Mouse (Mus musculus): ENCODE measurements around the gene Jsrp1. TPM values are rescaled to one million over a fixed set of nuclear protein-coding genes. Genes with fewer than 3 reads are reported as not detected.
A peak's percentile ranks its signal among the peaks of the same experiment; 100 is the strongest.
"Not testable (repeated sequence)": the region's sequence is repeated elsewhere in the genome, so short reads cannot be mapped to it uniquely, and the experiment has no call there.

Gene Jsrp1
- polyA plus RNA-seq, 1 experiment from 2014 or later: 1.0 TPM

DNA sequence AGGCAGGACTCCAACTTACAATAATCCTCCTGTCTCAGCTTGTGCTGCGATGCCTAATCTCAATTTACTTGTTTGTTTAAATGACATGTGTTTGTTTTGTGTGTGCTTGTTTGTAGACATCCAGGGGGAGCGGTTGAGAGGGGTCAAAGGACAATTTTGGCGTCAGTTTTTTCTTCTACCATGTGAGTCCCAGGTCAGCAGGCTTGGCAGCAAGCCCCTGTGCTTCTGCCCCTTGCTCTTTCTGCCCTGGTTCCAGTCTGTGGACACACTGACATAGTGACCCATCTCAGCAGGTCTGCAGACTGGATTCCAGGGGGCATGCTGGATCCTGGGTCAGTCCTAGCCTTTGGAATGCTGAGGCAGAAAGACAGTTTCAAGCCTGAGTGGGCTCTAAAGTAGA lies 6.1 kb upstream of the Jsrp1 start:
- Histone ChIP-seq H3K4me1 (no peaks in the 10 kb centered on the region), H3K9me3 (no peaks in the 10 kb centered on the region), H3K4me3 (replicated peaks) (no peak overlapping the region), H3K36me3 (no peaks in the 10 kb centered on the region), H3K27me3 (replicated peaks) (no peaks in the 10 kb centered on the region), H3K4me2 (no peak overlapping the region), H3K27ac (peak overlapping the region; percentile 42; the same call in 1 of the 2 replicates), H3K9ac (no peak overlapping the region)
- no peak for ATAC-seq (ENCODE audit: insufficient read depth, low FRiP score, low read depth)
- 25% methylated on average over 3 of the region's 3 CpGs for WGBS

DNA sequence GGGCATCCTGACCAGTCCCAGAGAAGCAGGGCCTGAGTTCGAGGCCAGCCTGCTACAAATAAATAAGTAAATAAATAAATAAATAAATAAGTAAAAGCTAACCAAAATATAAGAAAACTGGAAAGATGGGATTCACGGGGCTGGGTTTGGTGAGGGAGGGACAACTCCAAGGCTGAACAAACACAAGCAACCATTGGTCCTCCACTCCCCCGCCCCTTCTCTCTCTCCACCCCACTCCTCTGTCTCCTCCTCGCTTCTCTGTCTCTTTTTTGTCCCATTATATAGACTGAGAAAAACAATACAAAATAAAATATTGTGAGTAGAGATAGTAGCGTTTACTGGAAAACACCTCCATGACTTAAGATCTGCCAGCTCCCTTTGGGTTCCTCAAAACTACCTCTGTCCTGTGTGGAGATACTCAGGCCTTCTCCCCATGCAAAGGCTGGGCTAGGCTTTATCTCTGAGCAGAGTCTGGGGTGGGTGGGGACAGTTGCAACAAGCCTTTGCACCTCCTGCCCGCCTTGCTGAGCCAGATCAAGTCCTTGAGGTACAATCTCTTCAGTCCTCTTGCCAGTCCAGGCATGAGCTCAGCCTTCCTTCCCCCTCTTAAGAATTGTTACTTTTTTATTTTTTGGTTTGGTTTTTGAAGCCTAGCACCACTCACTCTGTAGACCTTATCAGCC lies 5.4 kb upstream of the Jsrp1 start:
- no peaks in the 10 kb centered on the region for H3K27me3 ChIP-seq (replicated peaks)
- 47% methylated on average over 6 of the region's 6 CpGs for WGBS
- peak; percentile 86 for ATAC-seq (ENCODE audit: insufficient read depth, low FRiP score, low read depth)

DNA sequence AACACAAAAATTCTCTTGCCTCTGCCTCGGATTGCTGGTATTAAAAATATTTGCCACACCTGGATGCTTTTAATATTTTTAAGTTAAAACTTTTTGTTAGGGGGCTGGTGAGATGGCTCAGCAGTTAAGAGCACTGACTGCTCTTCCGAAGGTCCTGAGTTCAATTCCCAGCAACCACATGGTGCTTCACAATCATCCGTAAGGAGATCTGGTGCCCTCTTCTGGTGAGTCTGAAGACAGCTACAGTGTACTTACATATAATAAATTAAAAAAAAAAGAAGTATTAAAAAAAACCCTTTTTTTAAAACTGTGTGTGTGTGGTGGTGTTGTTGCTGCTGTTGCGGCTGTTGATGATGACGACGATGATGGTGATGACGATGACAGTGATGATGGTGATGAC lies 4.7 kb upstream of the Jsrp1 start:
- WGBS: 83% methylated on average over 7 of the region's 7 CpGs
- not testable (repeated sequence) for H3K4me3 ChIP-seq (replicated peaks); H3K4me1 ChIP-seq; H3K27ac ChIP-seq; H3K9me3 ChIP-seq; H3K27me3 ChIP-seq (replicated peaks); H3K36me3 ChIP-seq; H3K4me2 ChIP-seq; H3K9ac ChIP-seq; ATAC-seq (ENCODE audit: insufficient read depth, low FRiP score, low read depth)

More for the DNA sequence above, 5.4 kb upstream of the Jsrp1 start:
- H3K9me3 ChIP-seq: no peaks in the 10 kb centered on the region
- H3K4me3 ChIP-seq (replicated peaks): no peak overlapping the region
- no peaks in the 10 kb centered on the region for H3K4me1 ChIP-seq
- H3K36me3 ChIP-seq: no peaks in the 10 kb centered on the region
- H3K4me2 ChIP-seq: no peak overlapping the region
- H3K27ac ChIP-seq: peak overlapping the region; percentile 42; the same call in 1 of the 2 replicates
- H3K9ac ChIP-seq: no peak overlapping the region

DNA sequence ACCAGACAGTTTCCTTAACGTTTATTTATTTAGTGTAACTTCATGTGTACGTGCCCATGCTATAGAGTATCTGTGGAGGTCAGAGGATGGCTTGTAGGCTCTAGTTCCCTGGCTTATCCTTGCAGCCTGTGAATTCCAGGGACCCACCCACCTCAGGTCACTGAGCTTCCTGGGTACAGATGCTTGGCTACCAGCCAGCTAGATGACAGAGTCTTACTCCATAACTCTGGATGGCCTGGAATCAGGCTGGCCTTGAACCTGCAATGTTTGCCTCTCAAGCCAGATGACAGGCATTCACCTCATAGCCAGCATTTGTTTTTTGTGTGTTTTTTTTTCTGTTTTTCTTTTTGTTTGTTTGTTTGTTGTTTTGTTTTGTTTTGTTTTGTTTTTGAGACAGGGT lies 3.9 kb upstream of the Jsrp1 start:
- H3K4me2 ChIP-seq: no peak overlapping the region

DNA sequence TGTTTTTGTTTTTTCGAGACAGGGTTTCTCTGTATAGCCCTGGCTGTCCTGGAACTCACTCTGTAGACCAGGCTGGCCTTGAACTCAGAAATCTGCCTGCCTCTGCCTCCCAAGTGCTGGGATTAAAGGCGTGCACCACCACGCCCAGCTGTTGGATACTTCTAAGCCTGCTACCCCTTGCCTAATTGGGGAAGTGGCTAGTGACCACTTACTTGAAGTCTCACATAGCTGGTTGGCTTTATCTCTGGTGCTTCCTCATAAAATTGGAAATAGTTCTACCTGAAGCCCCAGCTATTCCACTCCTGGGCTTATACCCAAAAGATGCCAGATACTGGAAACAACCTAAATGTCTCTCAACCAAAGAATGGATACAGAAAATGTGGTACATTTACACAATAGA lies 3.0 kb upstream of the Jsrp1 start:
- H3K4me3 ChIP-seq (replicated peaks); H3K36me3 ChIP-seq; H3K4me1 ChIP-seq; H3K9me3 ChIP-seq; H3K4me2 ChIP-seq; H3K27ac ChIP-seq; H3K27me3 ChIP-seq (replicated peaks); ATAC-seq (ENCODE audit: insufficient read depth, low FRiP score, low read depth); H3K9ac ChIP-seq: not testable (repeated sequence)
- WGBS: 76% methylated on average over 3 of the region's 3 CpGs

More for the DNA sequence above, 3.9 kb upstream of the Jsrp1 start:
- Histone ChIP-seq H3K4me3 (replicated peaks) (no peak overlapping the region), H3K9me3 (no peaks in the 10 kb centered on the region), H3K4me1 (no peaks in the 10 kb centered on the region), H3K9ac (no peak overlapping the region), H3K27me3 (replicated peaks) (no peaks in the 10 kb centered on the region), H3K36me3 (no peaks in the 10 kb centered on the region), H3K27ac (no peak overlapping the region)
- ATAC-seq (ENCODE audit: insufficient read depth, low FRiP score, low read depth): no peak
- WGBS: 69% methylated on average over 2 of the region's 2 CpGs

DNA sequence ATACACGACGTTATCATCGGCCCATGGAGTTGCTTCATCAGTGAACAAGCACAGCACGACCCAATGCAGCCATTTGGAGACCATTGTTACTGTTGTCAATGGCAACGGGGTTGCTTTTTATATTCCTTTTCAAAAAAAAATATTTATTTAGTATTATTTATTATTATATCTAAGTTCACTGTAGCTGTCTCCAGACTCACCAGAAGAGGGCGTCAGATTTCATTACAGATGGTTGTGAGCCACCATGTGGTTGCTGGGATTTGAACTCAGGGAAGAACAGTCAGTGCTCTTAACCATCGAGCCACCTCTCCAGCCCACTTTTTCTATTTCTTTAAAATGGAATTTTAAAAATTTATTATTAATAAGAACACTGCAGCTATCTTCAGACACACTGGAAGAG lies 1.5 kb upstream of the Jsrp1 start:
- 64% methylated on average over 7 of the region's 7 CpGs for WGBS

DNA sequence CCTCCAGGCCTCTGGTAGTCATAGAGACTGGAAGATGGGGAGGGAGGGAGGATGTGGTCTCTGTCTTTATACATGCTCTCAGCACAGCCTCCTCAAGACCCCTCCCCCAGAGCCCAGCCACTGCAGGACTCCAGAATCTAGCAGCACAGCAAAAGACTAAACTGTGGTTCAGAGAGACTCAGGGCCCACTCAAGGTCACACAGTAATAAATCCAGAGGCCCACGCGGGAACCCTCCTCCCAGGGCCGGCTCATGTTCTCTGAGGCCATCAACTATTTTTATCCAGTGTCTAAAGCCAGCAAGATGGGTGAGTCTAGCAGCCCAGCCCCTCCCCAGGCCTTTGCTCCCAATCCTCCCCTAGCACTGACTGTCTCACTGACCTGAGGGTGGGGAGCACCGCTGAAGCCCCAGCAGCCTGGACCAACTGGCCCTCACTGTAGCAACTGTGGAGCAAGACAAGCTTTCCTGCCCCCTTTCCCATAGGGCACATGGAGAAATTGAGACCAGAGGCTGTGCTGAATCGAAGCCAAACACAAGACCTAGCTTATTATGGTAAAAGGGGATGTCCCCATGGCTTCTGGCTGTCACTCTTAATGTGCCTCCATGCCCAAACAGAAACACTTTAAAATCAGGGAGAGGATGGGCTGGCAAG lies 782 bp downstream of the Jsrp1 start:
- Histone ChIP-seq H3K9me3 (no peaks in the 10 kb centered on the region), H3K4me2 (no peak overlapping the region), H3K9ac (no peak overlapping the region), H3K36me3 (no peaks in the 10 kb centered on the region), H3K4me1 (peaks cover 25% of the 10 kb centered on the region), H3K27ac (no peak overlapping the region), H3K27me3 (replicated peaks) (peaks cover 22% of the 10 kb centered on the region; the same call in 1 of the 2 replicates), H3K4me3 (replicated peaks) (no peak overlapping the region)
- ATAC-seq (ENCODE audit: insufficient read depth, low FRiP score, low read depth): no peak
- 40% methylated on average over 5 of the region's 5 CpGs for WGBS

More for the DNA sequence above, 1.5 kb upstream of the Jsrp1 start:
- Histone ChIP-seq H3K27ac (no peak overlapping the region), H3K36me3 (no peaks in the 10 kb centered on the region), H3K9ac (no peak overlapping the region), H3K4me2 (no peak overlapping the region), H3K9me3 (no peaks in the 10 kb centered on the region), H3K4me1 (0 out of 2 replicates have a peak, but pooled peaks cover 5% of the 10 kb centered on the region), H3K27me3 (replicated peaks) (0 out of 2 replicates have a peak, but pooled peaks cover 8% of the 10 kb centered on the region), H3K4me3 (replicated peaks) (no peak overlapping the region)
- no peak for ATAC-seq (ENCODE audit: insufficient read depth, low FRiP score, low read depth)

DNA sequence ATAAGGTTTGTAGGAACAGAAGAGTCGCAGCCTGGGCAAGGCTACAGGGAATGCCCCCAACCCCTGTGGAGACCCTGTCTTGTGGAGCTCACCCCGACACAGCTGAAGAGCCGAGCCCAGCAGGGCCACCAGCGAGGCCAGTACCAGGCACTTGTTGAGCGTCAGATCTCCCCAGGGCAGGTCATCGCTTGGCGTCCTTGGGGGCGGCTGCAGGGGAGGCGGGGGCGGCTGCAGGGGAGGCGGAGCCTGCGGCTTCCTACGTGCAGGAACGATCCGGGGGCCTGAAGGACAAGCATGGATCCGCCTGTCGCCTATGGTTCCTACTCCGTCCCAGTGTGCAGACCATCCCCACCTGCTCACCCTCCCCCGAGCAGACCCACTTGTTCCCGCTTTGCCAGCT lies 3.2 kb downstream of the Jsrp1 start:
- H3K9ac ChIP-seq: no peak overlapping the region
- H3K36me3 ChIP-seq: peaks cover under 1% of the 10 kb centered on the region; the same call in 1 of the 2 replicates
- H3K9me3 ChIP-seq: no peaks in the 10 kb centered on the region
- peaks cover 22% of the 10 kb centered on the region; the same call in 1 of the 2 replicates for H3K27me3 ChIP-seq (replicated peaks)
- no peak overlapping the region for H3K27ac ChIP-seq
- peaks cover 42% of the 10 kb centered on the region for H3K4me1 ChIP-seq
- no peak for ATAC-seq (ENCODE audit: insufficient read depth, low FRiP score, low read depth)
- peak overlapping the region; percentile 27 for H3K4me2 ChIP-seq
- WGBS: 9% methylated on average over 20 of the region's 20 CpGs
- H3K4me3 ChIP-seq (replicated peaks): no peak overlapping the region

DNA sequence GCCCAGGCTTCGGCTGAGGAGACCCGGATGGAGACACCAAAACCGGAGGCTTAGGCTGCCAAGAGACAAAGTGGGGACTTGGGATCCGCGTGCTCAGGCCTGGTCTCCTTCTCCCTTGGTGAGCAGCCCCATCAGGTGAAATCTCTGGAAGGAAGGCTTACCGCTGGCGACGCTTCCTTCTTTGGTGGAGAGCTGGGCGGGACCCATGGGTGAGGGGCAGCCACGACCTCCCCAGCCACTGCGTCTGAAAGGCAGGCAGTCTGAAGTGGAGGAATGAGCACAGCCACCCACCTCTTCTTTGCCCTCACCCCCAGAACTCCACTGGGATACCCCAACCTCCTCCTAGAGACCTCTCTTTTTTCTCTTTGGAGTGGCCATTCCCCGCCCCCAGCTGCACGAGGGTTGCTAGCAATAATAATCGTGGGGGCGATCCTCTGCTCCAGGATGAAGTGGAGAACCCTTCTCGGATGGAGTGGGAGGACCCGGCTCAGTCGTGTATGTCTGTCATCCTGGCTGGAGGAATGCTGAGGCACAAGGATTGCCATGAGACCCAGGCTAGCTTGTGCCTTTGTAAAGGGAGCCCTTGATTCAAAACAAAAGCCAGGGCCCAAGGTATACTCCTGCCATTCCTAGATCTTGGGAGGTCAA lies 4.2 kb downstream of the Jsrp1 start:
- Histone ChIP-seq H3K4me1 (peaks cover 45% of the 10 kb centered on the region), H3K4me2 (peak overlapping the region; percentile 92), H3K9ac (0 out of 2 replicates have a peak overlapping the region, but pooled peaks have one; percentile 16), H3K36me3 (peaks cover 11% of the 10 kb centered on the region), H3K27me3 (replicated peaks) (peaks cover 22% of the 10 kb centered on the region; the same call in 1 of the 2 replicates), H3K4me3 (replicated peaks) (peak overlapping the region; percentile 13), H3K9me3 (no peaks in the 10 kb centered on the region), H3K27ac (no peak overlapping the region)
- WGBS: 13% methylated on average over 17 of the region's 18 CpGs
- no peak for ATAC-seq (ENCODE audit: insufficient read depth, low FRiP score, low read depth)

DNA sequence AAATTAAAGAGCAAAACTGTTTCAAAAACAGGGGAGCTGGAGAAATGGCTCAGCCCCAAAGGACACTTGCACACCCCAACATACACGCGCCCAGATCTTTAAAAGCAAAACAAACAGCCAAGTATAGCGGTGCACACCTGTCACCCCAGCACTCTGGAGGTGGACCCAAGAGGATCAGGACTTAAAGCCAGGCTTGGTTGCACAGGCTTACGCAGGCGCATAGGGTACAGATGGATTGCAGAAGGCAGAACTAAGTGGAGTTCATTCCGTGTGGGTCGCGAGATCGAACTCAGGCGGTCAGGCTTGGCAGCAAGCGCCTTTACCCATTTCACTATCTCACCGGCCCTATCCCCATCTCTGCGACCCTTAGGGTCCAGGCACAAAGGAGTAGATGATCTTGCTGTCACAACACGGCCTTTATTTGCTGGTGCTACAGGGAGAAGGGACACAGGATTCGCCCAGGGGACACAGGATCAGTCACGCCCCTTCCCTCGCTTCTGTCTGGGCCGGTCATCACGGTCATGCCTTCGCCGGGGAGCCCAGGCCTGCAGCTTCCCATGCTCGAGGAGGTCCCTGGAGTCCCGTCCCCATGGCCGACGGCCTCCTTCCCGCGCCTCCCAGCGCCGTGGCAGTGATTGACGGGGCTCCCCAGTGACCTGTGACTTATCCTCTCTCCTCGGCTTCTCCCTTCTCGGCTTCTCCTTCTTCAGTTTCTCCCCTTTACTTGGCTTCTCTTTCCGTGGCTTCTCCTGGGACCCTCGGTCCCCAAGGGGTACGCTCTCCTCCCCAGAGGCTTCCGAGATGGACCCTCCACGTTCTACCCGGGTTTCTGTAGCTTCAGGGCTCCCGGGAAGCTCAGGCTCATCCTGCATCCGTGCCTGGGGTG lies 5.0 kb downstream of the Jsrp1 start:
- Histone ChIP-seq H3K36me3 (peaks cover 18% of the 10 kb centered on the region), H3K4me2 (peak overlapping the region; percentile 92), H3K4me3 (replicated peaks) (peak overlapping the region; percentile 13), H3K9ac (0 out of 2 replicates have a peak overlapping the region, but pooled peaks have one; percentile 16), H3K27ac (no peak overlapping the region), H3K27me3 (replicated peaks) (peaks cover 22% of the 10 kb centered on the region; the same call in 1 of the 2 replicates), H3K4me1 (peaks cover 45% of the 10 kb centered on the region), H3K9me3 (no peaks in the 10 kb centered on the region)
- WGBS: 23% methylated on average over 40 of the region's 40 CpGs
- no peak for ATAC-seq (ENCODE audit: insufficient read depth, low FRiP score, low read depth)

DNA sequence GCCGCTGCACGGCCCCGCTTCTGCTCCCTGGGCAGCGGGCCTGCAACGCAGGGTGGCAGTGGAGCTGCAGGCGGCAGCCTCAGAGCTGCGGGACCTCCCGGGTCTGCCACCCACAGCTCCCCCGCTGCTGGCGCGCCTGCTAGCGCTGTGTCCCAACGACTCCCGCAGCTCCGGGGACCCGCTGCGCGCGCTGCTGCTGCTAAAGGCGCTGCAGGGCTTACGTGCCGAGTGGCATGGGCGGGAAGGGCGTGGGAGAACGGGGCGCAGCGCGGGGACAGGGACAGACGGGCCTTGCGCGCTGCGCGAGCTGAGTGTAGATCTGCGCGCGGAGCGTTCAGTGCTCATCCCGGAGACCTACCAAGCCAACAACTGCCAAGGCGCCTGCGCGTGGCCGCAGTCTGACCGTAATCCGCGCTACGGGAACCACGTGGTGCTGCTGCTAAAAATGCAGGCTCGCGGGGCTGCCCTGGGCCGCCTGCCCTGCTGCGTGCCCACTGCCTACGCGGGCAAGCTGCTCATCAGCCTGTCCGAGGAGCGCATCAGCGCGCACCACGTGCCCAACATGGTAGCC lies 6.2 kb downstream of the Jsrp1 start:
- WGBS: under 1% methylated on average over 53 of the region's 58 CpGs
- Histone ChIP-seq H3K27ac (peak overlapping the region; percentile 78), H3K27me3 (replicated peaks) (peaks cover 22% of the 10 kb centered on the region; the same call in 1 of the 2 replicates), H3K4me2 (peak overlapping the region; percentile 92), H3K36me3 (peaks cover 30% of the 10 kb centered on the region), H3K9me3 (no peaks in the 10 kb centered on the region), H3K4me3 (replicated peaks) (peak overlapping the region; percentile 46), H3K9ac (peak overlapping the region; percentile 43; the same call in 1 of the 2 replicates), H3K4me1 (peaks cover 45% of the 10 kb centered on the region)
- ATAC-seq (ENCODE audit: insufficient read depth, low FRiP score, low read depth): peak; percentile 25

Measured in stomach, embryonic 15.5 days (tissue).